Mouse (Mus musculus) left cerebral cortex, adult 8-10 months (tissue): ENCODE results near the gene Angptl2. TPM values are rescaled to one million over a fixed set of nuclear protein-coding genes. Genes with fewer than 3 reads are reported as not detected.

Experiments
- DNase-seq, 2 experiments: peaks; one replicate each; pipeline ENCODE4 v3.0.0; 2022; ENCODE audit warnings: low spot score in 2 of 2
- total RNA-seq, 4 experiments: library from RNA; stranded (reverse); gene quantifications; 2 replicates each; pipeline ENCODE4 v1.2.4; 2022

Gene Angptl2
- total RNA-seq = 1 to 10 TPM; 4.0 to 4.7 (median 4.3) TPM

DNA sequence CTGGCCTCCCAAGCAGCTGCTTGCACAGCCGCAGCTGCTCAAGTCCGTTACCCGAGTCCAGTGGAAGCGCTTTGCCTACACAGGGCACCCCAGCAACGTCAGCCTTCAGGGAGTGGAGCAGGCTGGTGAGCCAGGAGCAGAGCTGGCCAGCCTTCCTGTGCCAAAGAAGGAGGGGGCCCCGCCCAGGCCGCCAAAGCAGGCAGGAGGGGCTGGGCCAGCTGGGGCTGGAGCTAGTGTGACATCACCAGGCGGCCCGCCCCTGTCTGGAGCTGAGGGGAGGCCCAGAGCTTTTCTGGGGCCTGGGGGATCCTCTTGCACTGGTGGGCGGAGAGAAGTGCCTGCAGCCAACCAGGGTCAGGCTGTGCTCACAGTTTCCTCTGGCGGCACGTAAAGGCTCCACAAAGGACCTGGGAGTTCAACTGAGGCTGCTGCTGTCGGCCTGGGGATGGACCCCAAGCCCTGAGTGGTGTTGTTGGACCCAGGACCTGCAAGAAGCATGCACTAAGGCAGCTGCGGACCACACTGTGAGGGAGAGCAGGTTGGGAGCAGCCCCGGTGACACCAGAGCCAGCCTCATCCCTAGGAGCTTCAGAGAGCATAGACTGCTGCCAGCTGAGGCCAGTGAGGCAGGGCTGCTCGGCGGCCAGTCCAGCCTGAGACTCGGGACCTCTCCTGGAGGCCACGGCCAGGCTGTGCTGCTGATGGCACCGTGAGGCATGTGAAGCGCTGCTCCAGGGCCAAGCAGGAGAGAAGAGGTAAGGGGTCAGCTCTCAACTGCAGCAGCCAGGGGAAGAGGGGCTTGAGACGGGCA is at the start of gene Angptl2:
Gene Angptl2, plus strand, starts transcription at position 370 of the 810 bp plus-strand sequence.
- DNase-seq = peak; percentile 57 to 82

DNA sequence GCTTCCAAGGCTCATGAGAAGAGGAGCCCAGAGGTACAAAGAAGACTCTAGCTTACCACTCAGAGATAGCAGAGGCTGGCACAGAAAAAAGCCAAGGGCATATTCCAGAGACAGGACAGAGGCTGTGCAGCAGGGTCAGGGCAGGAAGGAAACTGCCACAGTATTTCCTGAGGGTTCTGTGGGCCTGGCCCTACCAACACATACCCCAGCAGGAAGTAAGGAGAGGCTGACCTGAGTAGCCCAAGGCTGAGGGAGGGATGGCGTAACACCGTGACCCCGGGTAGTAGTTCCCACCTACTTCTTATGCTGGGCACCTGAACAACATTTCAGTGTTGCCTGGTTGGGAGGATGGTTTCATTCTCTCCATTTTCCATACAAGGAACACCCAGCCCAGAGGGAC is 48.8 kb upstream of the Angptl2 start:
- DNase-seq = no peak

GRCm38 (mm10) chr2:33169445-33169844 is 46.4 kb upstream of the Angptl2 start:
- no peak for DNase-seq

DNA sequence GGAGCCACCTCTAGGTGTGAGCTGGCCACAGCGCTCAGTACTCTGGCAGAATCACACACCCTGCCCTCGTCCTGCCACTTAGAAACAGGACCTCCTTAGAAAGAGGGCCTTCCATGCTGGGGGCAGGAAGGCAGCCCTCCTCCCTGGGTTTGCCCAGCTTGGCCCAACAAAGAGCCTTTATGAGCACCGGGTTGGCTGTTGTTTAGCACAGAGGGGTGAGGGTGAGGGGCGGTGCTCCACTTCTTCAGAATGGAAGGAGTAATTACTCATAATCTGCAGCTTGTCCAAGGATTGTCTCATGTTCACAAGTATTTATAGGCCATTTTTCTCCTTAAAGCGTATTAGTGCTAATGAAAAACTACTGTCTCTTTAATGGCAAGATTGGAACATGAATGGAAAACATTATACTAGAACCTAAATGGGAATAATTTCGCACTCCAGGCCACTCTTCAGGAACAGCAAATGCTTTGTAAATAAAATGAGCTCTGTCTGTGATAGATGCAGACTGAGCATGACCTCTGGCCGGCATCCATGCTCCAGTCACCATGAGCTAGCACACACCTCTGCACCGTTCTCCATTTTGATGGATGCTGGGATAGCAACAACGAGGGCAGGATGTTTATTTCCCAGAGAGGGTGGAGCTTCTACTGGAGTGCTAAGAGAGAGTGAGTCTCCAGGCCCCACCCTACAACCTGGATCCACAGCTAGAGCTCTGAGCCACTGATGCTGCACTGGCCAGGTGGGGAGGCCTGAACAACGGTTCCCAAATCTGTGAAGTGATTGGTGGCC is 44.9 kb upstream of the Angptl2 start:
- DNase-seq = no peak

- no peak for DNase-seq
These were observed 42.7 kb upstream of the Angptl2 start for GRCm38 (mm10) chr2:33173126-33173525.

GRCm38 (mm10) chr2:33173686-33174085 is 42.2 kb upstream of the Angptl2 start:
- DNase-seq = no peak

GRCm38 (mm10) chr2:33176516-33176915 is 39.4 kb upstream of the Angptl2 start:
- no peak for DNase-seq

DNA sequence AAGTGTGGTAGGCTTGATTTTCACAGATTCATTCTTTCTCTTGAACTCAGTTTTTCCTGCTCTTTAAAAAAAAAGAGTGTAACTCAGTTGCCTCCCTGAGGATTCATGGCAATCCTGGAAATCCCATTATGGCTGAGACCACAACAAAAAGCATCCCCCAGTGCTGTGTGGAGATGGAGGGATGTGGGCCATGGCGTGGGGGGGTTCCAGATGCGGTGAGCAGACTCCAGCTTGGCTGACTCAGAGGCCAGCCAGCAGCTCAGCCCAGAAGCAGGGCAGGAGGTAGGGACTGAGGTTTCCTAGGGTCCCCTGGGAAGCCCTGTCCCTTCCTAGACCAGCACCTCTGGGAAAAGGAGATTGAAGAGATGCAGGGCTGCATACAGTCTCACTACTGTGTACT is 38.9 kb upstream of the Angptl2 start:
- no peak for DNase-seq

DNA sequence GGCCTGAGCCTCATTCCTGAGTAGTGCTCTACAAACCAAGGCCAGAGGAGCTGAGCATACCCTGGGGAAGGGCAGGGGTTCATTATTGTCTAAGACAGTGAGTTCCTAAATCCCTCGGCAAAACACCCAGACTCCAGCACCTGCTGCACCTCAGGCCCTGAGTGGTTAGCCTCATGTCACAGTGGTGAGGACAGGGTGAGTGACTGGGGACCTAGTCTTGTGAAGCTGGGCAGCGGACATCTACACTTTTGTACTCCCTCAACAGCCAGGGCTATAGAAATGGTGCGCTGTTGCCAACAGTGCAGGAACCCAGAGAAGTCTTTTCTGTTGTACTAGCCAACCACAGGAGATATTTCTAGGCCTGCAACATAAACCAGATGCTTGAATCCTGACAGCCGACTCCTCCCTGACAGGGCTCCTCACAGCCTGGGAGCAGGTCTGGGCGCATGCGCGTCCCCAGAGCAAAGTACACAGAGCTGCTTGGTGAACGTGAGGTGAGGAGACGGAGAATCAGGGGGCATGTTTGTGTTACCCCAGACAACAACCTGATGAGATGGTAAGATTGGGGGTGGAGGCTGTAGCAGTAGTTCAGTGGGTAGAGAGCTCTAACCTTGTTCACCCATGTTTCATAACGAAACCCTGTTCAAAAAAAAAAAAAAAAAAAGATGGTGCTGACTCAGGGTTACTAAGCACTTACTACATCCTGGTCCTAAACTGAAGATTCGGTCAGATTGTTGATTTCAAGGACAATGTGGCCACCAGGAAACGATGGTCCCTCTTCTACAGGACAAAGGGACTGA is 38.2 kb upstream of the Angptl2 start:
- no peak for DNase-seq

DNA sequence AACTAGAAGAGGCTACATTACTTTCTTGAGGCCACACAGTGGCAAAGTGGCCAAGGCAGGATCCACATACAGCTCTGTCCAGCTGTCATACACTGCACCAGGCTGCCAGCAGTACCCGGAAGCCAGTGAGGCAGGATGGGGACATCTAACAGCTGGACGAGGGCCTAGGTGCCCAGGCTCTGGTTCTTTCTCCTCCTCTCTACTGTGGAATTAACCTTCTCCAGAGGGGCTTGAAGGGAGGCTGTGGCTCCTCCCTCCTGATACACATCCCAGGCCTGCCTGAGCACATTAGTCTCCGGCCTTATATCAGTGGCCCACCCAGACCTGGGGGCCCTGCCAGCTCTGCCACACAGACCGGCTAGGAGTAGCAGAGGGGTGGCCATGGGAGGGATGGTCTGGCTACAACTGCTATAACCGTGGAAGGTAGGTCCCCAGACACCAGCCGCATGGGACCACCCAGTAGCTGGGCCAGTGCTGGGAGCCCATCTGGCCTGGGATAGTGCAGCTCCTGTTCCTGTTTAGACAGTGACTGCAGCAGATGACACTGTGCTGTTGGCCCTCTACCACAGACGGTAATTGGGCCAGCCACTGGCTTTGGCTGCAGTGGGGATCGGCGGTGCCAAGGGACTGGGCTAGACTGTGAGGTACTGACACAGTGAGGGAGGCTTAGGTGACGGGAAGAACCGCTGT is 37.5 kb upstream of the Angptl2 start:
- peak in 1 of 2 experiments; percentile 44 for DNase-seq

DNA sequence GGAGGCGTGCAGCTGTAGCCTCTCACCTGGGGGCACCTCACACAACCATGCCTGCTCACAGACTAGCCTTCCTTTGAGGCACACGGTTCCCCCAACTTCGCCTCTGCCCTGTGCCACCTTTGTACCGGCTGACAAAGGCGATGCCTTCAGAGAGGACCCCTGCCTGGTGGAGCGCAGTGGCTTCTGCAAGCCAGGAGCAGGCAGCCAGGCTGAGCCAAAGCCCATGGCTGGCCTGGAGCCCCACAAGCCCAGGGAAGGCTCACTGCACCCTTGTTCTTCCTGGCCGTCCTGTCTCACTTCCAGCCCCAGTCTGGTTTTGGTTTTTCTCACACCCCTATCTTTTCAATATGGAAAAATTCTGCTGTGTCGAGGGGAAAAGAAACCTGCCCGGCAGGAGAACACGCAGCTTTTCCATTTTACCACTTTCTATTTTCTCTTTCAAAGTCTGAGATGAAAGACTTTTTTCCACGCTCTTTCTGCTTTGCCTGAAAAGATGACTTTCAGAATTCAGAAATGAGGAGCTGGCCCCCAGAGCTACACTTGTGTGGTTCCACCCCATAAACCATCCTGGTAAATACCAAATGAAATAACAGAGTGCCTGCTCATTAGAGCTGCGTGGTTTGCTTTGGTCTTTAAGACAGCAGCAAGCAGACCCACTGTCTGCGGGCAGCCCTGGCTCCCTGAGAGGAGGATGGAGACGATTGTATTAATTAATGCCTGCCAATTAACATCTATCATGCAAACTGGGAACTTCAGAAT is 36.5 kb upstream of the Angptl2 start:
- DNase-seq = no peak

GRCm38 (mm10) chr2:33179930-33180630 is 35.8 kb upstream of the Angptl2 start:
- no peak for DNase-seq

DNA sequence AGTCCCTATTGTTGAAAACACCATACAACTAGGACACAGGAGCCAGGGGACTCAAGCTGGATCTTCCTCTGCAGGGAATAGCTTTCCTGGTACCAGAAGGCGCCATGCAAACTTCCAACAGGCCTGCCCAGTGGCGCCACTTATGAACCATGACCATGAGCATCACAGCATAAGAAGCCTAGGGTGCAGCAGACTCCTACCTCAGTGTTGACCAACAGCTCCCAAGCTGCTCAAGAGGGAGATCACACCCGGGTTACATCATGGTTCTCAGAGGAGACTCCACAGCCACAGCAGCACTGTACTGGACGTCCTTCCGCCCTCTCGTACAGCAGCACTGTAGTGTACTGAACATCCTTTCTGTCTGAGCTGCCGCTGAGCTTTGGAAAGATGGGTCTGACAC is 32.5 kb upstream of the Angptl2 start:
- no peak for DNase-seq

DNA sequence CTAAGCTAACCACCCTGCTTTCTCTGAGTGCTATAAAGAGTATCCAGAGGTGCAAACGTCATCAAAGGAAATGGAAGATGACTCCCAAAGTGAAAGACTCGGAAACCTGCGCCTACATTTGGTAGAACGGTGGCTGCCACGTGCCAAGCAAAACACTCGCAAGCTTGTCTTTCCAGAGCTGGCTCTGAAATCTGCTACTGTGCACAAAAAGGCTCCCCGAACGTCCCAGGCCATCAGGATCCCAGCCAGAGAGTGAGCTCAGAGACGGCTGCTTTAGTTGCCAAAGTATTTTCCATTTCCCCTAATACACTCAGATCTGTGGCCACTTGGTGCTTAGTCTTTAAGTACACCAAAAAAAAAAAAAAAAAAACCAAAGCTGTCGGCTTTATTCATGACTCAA is 31.2 kb upstream of the Angptl2 start:
- DNase-seq = no peak

GRCm38 (mm10) chr2:33185258-33185657 is 30.6 kb upstream of the Angptl2 start:
- no peak for DNase-seq

GRCm38 (mm10) chr2:33186505-33186904 is 29.4 kb upstream of the Angptl2 start:
- DNase-seq = no peak

DNA sequence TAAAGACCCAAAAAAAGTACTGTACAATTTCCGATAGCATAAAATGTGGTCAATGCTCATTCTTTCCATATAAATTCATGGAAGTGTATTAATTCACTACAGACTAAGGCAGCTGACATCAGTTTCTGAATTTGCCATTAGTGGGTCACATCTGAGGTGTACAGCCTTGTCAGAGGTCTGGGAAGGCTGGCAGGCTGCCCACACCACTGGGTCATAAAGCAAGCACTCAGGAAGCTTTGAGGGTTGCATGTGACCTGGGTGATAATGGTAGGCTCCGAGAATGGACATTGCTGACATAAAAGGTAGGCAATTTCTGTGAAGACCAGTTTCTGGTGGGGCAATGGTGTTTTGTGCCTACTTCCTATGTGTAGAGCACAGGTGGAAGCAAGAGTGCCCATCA is 28.0 kb upstream of the Angptl2 start:
- DNase-seq = no peak

GRCm38 (mm10) chr2:33188925-33189670 is 26.8 kb upstream of the Angptl2 start:
- no peak for DNase-seq

DNA sequence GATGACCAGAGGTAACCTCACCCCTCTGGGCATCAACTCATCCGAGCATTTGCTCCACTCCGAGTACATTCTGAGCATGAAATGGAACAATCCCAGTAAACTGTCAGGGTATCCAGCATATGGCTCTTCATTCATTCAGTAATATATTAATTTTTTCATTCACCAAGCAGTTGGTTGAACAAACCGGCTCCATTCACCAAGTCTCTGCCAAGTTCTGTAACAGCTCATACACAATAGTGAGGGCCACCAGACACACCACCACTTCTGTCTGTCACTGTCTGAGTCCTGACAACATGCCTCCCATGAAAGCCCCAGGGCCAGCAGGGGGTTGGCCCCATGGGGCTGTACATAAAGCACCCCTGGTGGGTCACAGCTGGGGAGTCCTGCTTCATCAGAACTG is 25.9 kb upstream of the Angptl2 start:
- DNase-seq = no peak
